Mouse (Mus musculus) hindbrain, postnatal 0 days (tissue): ENCODE measurements at regions not wholly inside any gene's neighbourhood (a gene's known extent, or its start where the extent isn't known, plus 50 kb on each side); places are given as distances from the start of the nearest gene placed in this dataset.

ENCODE experiments used
- ATAC-seq: fragments of 200-750 bp; cut with Nextera tagmentation; 2 replicates; pipeline ENCODE4 v1.8.0; 2017; ENCODE audit warnings: mild to moderate bottlenecking, moderate TSS enrichment, moderate library complexity
- DNase-seq: peaks from one replicate; pipeline ENCODE4 v3.0.0-alpha.2; 2015; ENCODE audit warnings: low spot score
- H3K27ac ChIP-seq: fragments of 300-500 bp; sonication (generic); 2 replicates; pipeline ENCODE4 v1.5.1; 2014; ENCODE audit warnings: mild to moderate bottlenecking
- H3K27me3 ChIP-seq: fragments of 300-500 bp; sonication (generic); 2 replicates; pipeline ENCODE4 v1.6.1; 2014; ENCODE audit warnings: low read length, mixed read lengths; ENCODE audit not compliant: insufficient read depth
- H3K36me3 ChIP-seq: fragments of 300-500 bp; sonication (generic); 2 replicates; pipeline ENCODE4 v1.6.1; 2014; ENCODE audit warnings: low read length, mixed read lengths; ENCODE audit not compliant: insufficient read depth
- H3K4me1 ChIP-seq: fragments of 300-500 bp; sonication (generic); 2 replicates; pipeline ENCODE4 v1.6.1; 2014; ENCODE audit warnings: antibody characterized with exemption, low read length, mixed read lengths; ENCODE audit not compliant: insufficient read depth
- H3K4me2 ChIP-seq: fragments of 300-500 bp; sonication (generic); 2 replicates; pipeline ENCODE4 v1.6.1; 2014; ENCODE audit warnings: low read depth, mild to moderate bottlenecking, low read length, moderate library complexity, mixed read lengths
- H3K4me3 ChIP-seq: fragments of 300-500 bp; sonication (generic); 2 replicates; pipeline ENCODE4 v1.5.1; 2014; ENCODE audit warnings: low read length
- H3K9ac ChIP-seq: fragments of 300-500 bp; sonication (generic); replicated peaks from 2 replicates; pipeline ENCODE4 v1.6.1; 2014; ENCODE audit warnings: mild to moderate bottlenecking, low read length, moderate library complexity, mixed read lengths
- H3K9me3 ChIP-seq: fragments of 300-500 bp; sonication (generic); 2 replicates; pipeline ENCODE4 v1.6.1; 2016; ENCODE audit warnings: low read length, mixed read lengths
- CTCF ChIP-seq: IDR thresholded peaks from 2 replicates; pipeline ENCODE4 v1.5.1; 2016; ENCODE audit warnings: antibody characterized with exemption, control low read depth, low read depth
- WGBS: fragments of 180-500 bp; shearing (Covaris S2); extraction: QIAGEN DNeasy Blood & Tissue Kit; methylation state at CpG from one replicate; pipeline ENCODE4 v1.1.7; 2014; 5-methylcytosine and 5-hydroxymethylcytosine counted together

DNA sequence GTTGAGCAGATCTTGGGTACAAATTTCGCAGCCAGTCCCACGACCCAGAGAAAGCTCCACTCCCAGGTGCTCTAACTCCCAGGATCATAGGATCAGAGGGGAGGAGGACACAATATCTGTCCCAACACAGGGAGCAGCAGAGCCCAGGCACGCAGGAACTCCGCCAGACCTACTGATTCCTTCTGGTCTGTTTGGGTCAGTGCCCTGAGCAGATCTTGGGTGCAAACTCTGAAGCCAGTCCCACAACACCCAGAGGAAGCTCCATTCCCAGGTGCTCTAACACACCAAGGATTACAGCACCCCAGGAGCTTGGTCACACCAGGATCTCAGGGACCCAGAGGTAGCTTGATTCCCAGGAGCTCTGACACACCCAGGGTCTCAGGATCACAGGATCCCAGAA lies 110.2 kb upstream of the Ankrd55 start:
- Histone ChIP-seq H3K9me3 (no peaks in the 10 kb centered on the region), H3K4me1 (no peaks in the 10 kb centered on the region), H3K9ac (no peak overlapping the region), H3K27ac (no peak overlapping the region), H3K27me3 (no peaks in the 10 kb centered on the region), H3K36me3 (no peaks in the 10 kb centered on the region), H3K4me3 (no peak overlapping the region), H3K4me2 (no peak overlapping the region)
- no peak for TF ChIP-seq CTCF
- DNase-seq = no peak
- WGBS = 85% methylated on average over 4 of the region's 4 CpGs
- no peak for ATAC-seq

- H3K4me1 ChIP-seq = peaks cover 4% of the 10 kb centered on the region; the same call in 1 of the 2 replicates
- H3K27me3 ChIP-seq = no peaks in the 10 kb centered on the region
- H3K4me2 ChIP-seq = no peak overlapping the region
- no peak for TF ChIP-seq CTCF
- DNase-seq (no peak), ATAC-seq (no peak)
- 95% methylated on average over 10 of the region's 10 CpGs for WGBS
- no peak overlapping the region for H3K4me3 ChIP-seq
- H3K27ac ChIP-seq = no peak overlapping the region
- H3K9ac ChIP-seq = no peak overlapping the region
- H3K9me3 ChIP-seq = no peaks in the 10 kb centered on the region
- no peaks in the 10 kb centered on the region for H3K36me3 ChIP-seq
Measured at GRCm38 (mm10) chr13:112183996-112184395, 104.3 kb upstream of the Ankrd55 start.

DNA sequence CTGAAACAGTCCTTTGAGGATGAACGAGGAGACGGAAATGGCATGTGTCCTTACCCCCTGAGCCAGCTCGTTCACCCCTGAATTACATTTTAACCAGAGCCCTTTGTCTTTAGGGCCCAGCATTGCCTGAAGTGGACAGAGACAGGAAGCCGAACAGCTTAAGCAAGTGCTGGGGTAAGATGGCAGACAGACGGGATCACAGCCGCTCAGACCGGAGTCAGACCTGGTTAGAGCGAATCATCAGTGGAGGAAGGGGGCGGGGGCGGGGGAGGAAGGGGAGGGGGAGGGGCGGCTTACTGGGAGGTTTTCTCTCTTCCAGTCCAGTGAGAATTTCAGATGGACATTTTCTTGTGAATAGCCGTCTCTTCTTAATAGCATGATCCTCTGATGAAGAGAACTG lies 103.1 kb upstream of the Ankrd55 start:
- ATAC-seq (no peak), DNase-seq (no peak)
- no peak overlapping the region for H3K9ac ChIP-seq
- TF ChIP-seq CTCF = no peak
- no peak overlapping the region for H3K4me2 ChIP-seq
- H3K9me3 ChIP-seq = no peaks in the 10 kb centered on the region
- no peak overlapping the region for H3K4me3 ChIP-seq
- no peaks in the 10 kb centered on the region for H3K27me3 ChIP-seq
- H3K36me3 ChIP-seq = no peaks in the 10 kb centered on the region
- WGBS = 37% methylated on average over 12 of the region's 12 CpGs
- no peak overlapping the region for H3K27ac ChIP-seq
- H3K4me1 ChIP-seq = peaks cover 12% of the 10 kb centered on the region

DNA sequence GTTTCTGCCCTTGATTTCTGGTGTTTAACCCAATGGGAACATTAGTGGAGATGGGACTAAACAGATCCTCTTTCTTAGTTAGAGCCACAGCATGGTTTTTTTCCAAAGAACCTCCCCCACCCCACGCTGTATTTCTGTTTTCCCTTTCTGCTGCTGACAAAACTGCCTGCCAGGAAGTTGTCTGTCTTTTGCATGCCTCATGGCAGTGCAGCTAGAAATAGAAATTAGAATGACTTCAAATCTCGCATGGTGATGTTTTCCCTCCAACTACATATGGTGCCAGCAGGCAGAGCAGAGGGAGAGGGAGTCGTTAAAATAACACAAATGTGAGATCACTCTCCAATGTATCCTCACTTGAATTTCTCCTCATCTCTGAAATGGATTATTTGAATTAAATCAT lies 101.0 kb upstream of the Ankrd55 start:
- WGBS = 32% methylated on average over 3 of the region's 3 CpGs
- ATAC-seq = no peak
- DNase-seq = peak; percentile 32
- no peaks in the 10 kb centered on the region for H3K27me3 ChIP-seq
- H3K9ac ChIP-seq = no peak overlapping the region
- H3K36me3 ChIP-seq = no peaks in the 10 kb centered on the region
- peaks cover 12% of the 10 kb centered on the region for H3K4me1 ChIP-seq
- H3K27ac ChIP-seq = no peak overlapping the region
- H3K4me3 ChIP-seq = no peak overlapping the region
- TF ChIP-seq CTCF = no peak
- no peak overlapping the region for H3K4me2 ChIP-seq
- no peaks in the 10 kb centered on the region for H3K9me3 ChIP-seq

DNA sequence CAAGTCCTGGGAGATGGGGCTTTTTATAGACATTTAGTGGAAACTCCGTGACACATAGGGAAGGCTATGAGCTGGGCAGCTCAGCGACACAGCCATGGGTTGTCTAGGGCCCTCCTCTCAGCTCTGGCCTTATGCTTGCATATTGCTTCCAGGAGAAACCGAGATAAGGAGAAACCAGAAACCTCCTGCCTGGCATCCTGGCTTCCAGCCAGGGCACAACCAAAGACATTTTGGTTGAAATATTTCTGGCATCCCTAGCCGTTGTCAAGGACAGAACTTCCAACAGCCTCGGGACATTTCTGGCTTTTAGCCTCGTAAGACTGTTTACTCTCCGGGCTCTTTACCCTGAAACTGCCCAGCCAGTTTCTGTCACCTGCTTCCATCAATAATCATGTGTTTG lies 99.9 kb upstream of the Ankrd55 start:
- H3K36me3 ChIP-seq = no peaks in the 10 kb centered on the region
- WGBS = 45% methylated on average over 7 of the region's 7 CpGs
- H3K9me3 ChIP-seq = no peaks in the 10 kb centered on the region
- DNase-seq = peak; percentile 63
- ATAC-seq = no peak
- H3K9ac ChIP-seq = no peak overlapping the region
- H3K4me1 ChIP-seq = peaks cover 12% of the 10 kb centered on the region
- TF ChIP-seq CTCF = no peak
- no peaks in the 10 kb centered on the region for H3K27me3 ChIP-seq
- H3K4me2 ChIP-seq = no peak overlapping the region
- no peak overlapping the region for H3K4me3 ChIP-seq
- H3K27ac ChIP-seq = no peak overlapping the region

GRCm38 (mm10) chr13:112188741-112189476 lies 99.3 kb upstream of the Ankrd55 start:
- WGBS = 73% methylated on average over 18 of the region's 18 CpGs
- no peak overlapping the region for H3K9ac ChIP-seq
- no peak overlapping the region for H3K4me3 ChIP-seq
- no peak for TF ChIP-seq CTCF
- H3K27ac ChIP-seq = no peak overlapping the region
- no peaks in the 10 kb centered on the region for H3K9me3 ChIP-seq
- no peaks in the 10 kb centered on the region for H3K27me3 ChIP-seq
- no peak overlapping the region for H3K4me2 ChIP-seq
- H3K36me3 ChIP-seq = no peaks in the 10 kb centered on the region
- no peak for ATAC-seq
- DNase-seq = no peak
- H3K4me1 ChIP-seq = peaks cover 12% of the 10 kb centered on the region

DNA sequence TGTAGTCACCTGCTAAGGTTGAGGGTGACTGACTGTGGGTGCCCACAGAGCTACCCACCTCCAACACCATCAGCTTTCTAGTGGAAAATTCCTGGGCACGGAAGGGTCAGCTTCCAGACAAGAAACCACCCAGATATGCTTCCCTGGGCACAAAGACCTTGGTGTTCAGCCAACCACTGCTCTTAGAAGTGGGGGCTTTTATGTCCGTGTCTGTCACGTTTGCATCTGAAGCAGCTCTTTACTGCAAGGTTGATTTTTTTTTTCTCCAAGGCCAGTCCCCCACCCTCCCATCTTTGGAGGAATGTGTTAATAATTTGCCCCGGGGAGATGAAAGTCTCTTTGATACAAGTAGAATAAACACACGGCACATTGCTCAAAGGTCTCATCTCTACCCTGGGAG lies 98.6 kb upstream of the Ankrd55 start:
- no peak for ATAC-seq
- no peaks in the 10 kb centered on the region for H3K27me3 ChIP-seq
- H3K4me3 ChIP-seq = no peak overlapping the region
- 36% methylated on average over 5 of the region's 5 CpGs for WGBS
- H3K36me3 ChIP-seq = no peaks in the 10 kb centered on the region
- no peak for DNase-seq
- no peak for TF ChIP-seq CTCF
- H3K27ac ChIP-seq = no peak overlapping the region
- no peaks in the 10 kb centered on the region for H3K9me3 ChIP-seq
- H3K9ac ChIP-seq = no peak overlapping the region
- no peak overlapping the region for H3K4me2 ChIP-seq
- H3K4me1 ChIP-seq = peaks cover 12% of the 10 kb centered on the region
